Mouse (Mus musculus) liver, adult (tissue): ENCODE measurements around the gene Ell.

ENCODE experiments used
- GATA4 ChIP-seq: IDR thresholded peaks from 2 replicates; pipeline ENCODE4 v1.6.1; 2014; ENCODE audit warnings: mild to moderate bottlenecking, low read length; ENCODE audit not compliant: insufficient replicate concordance

The Ell gene

GRCm38 (mm10) chr8:70607898-70608748 is 68.9 kb downstream of the Ell start:
- no peak for TF ChIP-seq GATA4

GRCm38 (mm10) chr8:70608749-70609367 is 69.6 kb downstream of the Ell start, which contains the start of gene Ssbp4:
Gene Ssbp4, minus strand, starts transcription at chr8:70608872.
- TF ChIP-seq GATA4 = no peak

- TF ChIP-seq GATA4 = peak; percentile 36; the same call in 1 of the 2 replicates
These were observed 70.2 kb downstream of the Ell start for GRCm38 (mm10) chr8:70609368-70609848.

GRCm38 (mm10) chr8:70609849-70610795 is 70.9 kb downstream of the Ell start:
- no peak for TF ChIP-seq GATA4

GRCm38 (mm10) chr8:70610796-70611771 is 71.8 kb downstream of the Ell start:
- TF ChIP-seq GATA4 = no peak

- TF ChIP-seq GATA4 = no peak
These were observed 72.6 kb downstream of the Ell start for GRCm38 (mm10) chr8:70611849-70612248.

- TF ChIP-seq GATA4 = no peak
These were observed 74.5 kb downstream of the Ell start for GRCm38 (mm10) chr8:70613763-70614162.

- no peak for TF ChIP-seq GATA4
These were observed 75.2 kb downstream of the Ell start for GRCm38 (mm10) chr8:70614469-70614868.

- no peak for TF ChIP-seq GATA4
These were observed 76.0 kb downstream of the Ell start for GRCm38 (mm10) chr8:70615281-70615680.

GRCm38 (mm10) chr8:70615894-70616293 is 76.6 kb downstream of the Ell start, which contains the start of gene Lrrc25:
Gene Lrrc25, plus strand, starts transcription at chr8:70616155.
- TF ChIP-seq GATA4 = no peak

- no peak for TF ChIP-seq GATA4
These were observed 77.4 kb downstream of the Ell start for GRCm38 (mm10) chr8:70616645-70617044.

GRCm38 (mm10) chr8:70617985-70618384 is 78.7 kb downstream of the Ell start:
- TF ChIP-seq GATA4 = no peak

- TF ChIP-seq GATA4 = no peak
These were observed 79.7 kb downstream of the Ell start for GRCm38 (mm10) chr8:70618888-70619334.

GRCm38 (mm10) chr8:70622220-70622619 is 83.0 kb downstream of the Ell start:
- TF ChIP-seq GATA4 = no peak
